Mouse (Mus musculus) gastrocnemius, adult 2 months (tissue): Measurements from ENCODE around the gene Sparc. TPM values are rescaled to one million over a fixed set of nuclear protein-coding genes. Genes with fewer than 3 reads are reported as not detected.
A peak's percentile ranks its signal among the peaks of the same experiment; 100 is the strongest.
"Not testable (repeated sequence)": the region's sequence is repeated elsewhere in the genome, so short reads cannot be mapped to it uniquely, and the experiment has no call there.

Experiments used
- DNase-seq: peaks from one replicate; pipeline ENCODE4 v3.0.0; 2022
- H3K27ac ChIP-seq: fragments of 200-600 bp; 2 replicates; pipeline ENCODE4 v1.8.1; 2022; ENCODE audit warnings: mild to moderate bottlenecking
- H3K4me3 ChIP-seq: fragments of 200-600 bp; 2 replicates; pipeline ENCODE4 v1.8.1; 2022; ENCODE audit warnings: mild to moderate bottlenecking, moderate library complexity
- CTCF ChIP-seq: fragments of 200-600 bp; IDR thresholded peaks from 2 replicates; pipeline ENCODE4 v1.8.1; 2022; ENCODE audit warnings: antibody characterized with exemption, mild to moderate bottlenecking, moderate library complexity
- intact Hi-C: fragments of 180-260 bp; cut with DNase I; formaldehyde crosslinking; loops from one replicate; pipeline ENCODE4 v1.15.1; 2025
- total RNA-seq, 2 experiments: library from RNA; stranded (reverse); gene quantifications; 2 replicates each; pipeline ENCODE4 v1.2.3; 2021

The Sparc gene
- total RNA-seq, 2 experiments from 2014 or later, result 276 to 473 TPM

DNA sequence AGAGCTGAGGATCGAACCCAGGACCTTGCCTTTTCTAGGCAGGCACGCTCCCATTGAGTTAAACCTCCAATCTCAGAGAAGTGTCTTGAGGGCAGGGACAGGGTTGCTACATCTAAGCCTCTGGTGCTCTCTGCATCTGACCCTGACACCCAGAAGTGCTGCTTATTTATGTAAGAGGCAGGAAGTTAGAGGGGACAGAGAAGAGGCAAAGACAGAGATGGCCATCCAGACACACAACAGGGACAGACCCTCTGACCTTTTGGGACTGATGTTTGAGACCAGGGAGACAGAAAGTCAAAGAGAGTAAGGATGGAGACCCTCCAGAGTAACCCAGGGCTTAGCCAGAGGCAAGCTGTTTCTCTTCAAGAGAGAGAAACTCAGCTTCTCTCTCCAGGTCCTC, 7.0 kb upstream of the Sparc start:
- Histone ChIP-seq H3K27ac (peak overlapping the region; percentile 24; the same call in 1 of the 2 replicates), H3K4me3 (no peak overlapping the region)
- intact Hi-C loops, result loop anchor here (5.0 kb wide), 1 partner anchor 38 kb away; no protein-coding TSS in a partner anchor
- no peak for DNase-seq
- TF ChIP-seq CTCF, result no peak

DNA sequence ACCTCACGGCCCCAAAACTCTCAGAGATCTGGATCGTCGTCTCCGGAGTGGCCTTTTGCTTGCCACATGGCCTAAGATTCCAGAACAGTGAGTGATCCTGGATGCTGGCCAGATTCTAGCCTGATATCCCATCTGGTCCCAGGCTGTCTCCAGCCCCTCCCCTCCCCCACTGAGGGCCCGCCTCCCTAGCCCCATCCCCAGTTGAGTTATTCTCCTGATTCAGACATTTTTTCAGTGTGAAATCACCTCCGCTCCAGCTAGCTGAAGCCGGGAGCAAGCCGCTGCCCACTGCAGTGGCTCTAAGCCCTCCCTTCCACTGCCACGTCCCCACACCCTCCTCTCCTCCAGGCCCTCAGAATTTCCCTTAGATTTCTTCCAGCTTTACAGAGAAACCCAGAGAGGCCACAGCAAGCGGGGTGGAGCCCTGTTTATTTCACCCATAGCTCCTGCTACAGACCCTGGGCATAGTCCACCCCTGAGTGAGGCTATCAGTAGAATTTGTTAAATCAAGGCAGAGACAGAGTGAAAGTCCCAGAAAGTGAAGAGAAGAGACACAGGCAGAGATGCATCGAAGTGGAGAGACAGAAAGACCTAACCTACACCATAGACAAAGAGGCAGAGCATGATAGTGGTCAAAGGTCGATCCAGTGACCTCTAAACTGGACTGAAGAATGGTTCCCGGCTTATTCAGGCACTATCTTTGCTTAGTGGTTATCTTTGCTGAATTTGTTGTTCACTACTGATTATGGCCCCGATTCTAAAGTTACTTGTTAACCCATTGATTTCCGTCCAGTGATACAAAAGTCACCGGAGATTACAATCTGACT, 5.4 kb upstream of the Sparc start:
- H3K4me3 ChIP-seq, result peak overlapping the region; percentile 15; the same call in 1 of the 2 replicates
- peak; percentile 94 for DNase-seq
- TF ChIP-seq CTCF, result no peak
- peak overlapping the region; percentile 88 for H3K27ac ChIP-seq
- intact Hi-C loops, result loop anchor here (5.0 kb wide), 1 partner anchor 36 kb away; no protein-coding TSS in a partner anchor

DNA sequence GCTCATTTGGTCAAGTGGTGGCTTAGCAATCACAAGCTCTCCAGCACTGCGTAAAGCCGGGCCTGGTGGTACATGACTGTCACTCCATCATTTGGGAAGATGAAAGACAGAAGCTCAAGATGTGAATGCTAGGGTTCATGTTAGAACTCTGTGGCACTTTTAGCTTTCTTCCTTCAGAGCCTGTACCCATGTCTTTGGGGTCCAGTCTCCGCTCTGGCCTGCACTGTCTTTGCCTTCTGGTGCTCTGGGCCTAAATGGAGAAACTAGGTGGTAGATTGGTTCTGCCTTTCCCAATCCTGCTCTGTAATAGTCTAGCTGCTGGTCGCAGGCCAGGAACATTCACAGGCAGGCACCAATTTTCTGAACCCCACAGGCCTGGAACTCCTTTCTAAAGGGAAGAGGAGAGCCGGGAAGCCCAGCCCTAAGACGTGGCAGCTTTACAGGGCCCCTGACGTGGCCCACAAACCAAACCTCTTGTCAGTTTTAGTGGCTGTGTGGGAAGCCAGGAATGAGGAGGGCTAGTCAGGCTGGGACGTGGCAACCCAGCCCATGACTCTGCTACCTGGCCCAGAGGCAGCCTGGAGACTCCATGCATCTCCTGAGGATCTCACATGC, 1.9 kb upstream of the Sparc start:
- Histone ChIP-seq H3K4me3 (no peak overlapping the region), H3K27ac (peak overlapping the region; percentile 71)
- intact Hi-C loops, result loop anchor here (5.0 kb wide), 1 partner anchor 33 kb away; no protein-coding TSS in a partner anchor
- DNase-seq, result peak; percentile 69
- TF ChIP-seq CTCF, result no peak

DNA sequence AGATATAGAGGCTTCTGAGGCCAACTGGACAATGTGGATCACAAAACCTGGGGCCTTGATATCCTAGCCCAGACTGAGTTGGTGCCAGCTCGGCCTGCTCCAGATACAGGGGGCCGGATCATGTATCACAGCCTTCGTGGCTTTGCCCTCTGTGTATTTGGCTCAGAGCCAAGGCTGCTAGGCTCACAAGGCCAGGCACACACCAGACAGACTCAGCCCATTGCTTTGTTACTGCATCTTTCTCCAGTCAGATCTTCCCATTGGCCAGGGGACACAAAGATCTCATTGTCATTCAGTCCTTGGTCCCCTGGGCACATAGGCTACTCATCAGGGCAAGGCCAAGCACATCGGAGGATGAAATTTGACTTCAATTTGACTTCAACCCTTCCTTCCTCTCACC, 773 bp upstream of the Sparc start:
- Histone ChIP-seq H3K27ac (peak overlapping the region; percentile 71), H3K4me3 (no peak overlapping the region)
- no peak for TF ChIP-seq CTCF
- peak; percentile 81 for DNase-seq
- intact Hi-C loops, result no loop called here

DNA sequence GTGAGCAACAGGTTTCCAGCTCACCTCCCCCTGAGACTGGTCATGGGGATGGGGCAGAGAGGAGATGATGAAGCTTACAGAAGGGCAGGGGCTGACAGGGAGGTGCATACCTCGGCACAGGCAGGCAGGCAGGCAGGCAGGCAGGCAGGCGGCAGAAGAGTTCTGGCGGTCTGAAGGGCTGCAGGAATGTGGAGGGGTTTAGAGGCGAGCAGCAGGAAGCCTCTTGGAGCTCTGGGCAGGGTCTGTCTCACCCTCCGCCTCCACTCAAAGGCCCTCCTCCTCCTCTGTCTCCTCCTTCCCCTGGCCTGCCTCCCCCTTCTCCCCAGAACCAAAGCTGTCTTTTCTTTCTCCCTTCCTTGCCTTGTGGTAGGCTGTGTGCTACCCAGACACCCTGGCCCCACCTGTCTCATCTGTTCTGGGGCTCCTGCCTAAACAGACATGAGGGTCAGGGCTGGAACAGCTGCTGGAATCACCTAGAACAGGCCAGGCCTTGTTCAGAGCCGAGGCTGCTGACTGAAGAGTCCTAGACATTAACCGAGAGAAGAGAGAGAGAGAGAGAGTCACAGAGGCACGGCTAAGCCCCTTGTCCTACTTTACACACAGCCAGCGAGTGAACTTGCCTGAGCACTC, 3.2 kb downstream of the Sparc start:
- DNase-seq, result peak; percentile 87
- Histone ChIP-seq H3K27ac (peak overlapping the region; percentile 97), H3K4me3 (peak overlapping the region; percentile 81)
- TF ChIP-seq CTCF, result no peak
- intact Hi-C loops, result no loop called here

DNA sequence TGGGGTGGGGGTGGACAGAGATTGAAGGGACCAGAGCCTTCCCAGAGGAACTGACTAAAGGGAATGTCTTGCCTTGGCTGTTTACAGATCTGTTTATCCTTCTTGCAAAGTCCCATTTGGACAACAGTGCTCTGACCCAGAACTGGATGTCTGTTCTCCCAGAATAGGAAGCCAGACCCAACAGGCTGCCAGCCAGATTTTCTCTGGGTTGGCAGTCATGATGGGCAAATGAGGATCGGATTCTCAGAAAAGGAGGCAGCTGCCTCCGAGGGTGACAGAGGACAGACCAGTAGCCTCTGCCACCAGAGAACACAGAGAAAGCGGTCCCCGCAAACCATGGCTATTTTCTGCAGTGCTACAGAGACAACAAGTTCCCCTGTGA, 3.7 kb downstream of the Sparc start:
- intact Hi-C loops, result no loop called here
- peak overlapping the region; percentile 97 for H3K27ac ChIP-seq
- peak overlapping the region; percentile 81 for H3K4me3 ChIP-seq
- DNase-seq, result peak; percentile 88
- TF ChIP-seq CTCF, result no peak

DNA sequence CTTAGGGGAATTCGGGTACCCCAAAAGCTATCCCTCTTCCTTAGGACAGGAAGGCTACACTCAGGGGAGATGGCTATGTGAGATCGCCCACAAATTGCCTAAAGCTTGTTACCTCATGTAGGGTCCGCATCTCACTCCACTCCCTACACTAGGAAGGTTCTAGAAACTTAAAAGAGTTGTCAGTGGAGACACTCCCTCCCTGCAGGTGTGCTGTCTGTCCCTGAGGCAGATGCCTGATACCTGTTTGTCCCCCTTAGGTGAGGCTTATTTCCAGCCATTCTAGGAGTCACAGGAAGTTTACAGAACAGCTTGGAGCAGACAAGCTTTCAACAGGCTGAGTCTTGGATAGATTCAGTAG, 4.3 kb downstream of the Sparc start:
- no peak for DNase-seq
- Histone ChIP-seq H3K27ac (peak overlapping the region; percentile 97), H3K4me3 (peak overlapping the region; percentile 81)
- intact Hi-C loops, result no loop called here
- TF ChIP-seq CTCF, result no peak

DNA sequence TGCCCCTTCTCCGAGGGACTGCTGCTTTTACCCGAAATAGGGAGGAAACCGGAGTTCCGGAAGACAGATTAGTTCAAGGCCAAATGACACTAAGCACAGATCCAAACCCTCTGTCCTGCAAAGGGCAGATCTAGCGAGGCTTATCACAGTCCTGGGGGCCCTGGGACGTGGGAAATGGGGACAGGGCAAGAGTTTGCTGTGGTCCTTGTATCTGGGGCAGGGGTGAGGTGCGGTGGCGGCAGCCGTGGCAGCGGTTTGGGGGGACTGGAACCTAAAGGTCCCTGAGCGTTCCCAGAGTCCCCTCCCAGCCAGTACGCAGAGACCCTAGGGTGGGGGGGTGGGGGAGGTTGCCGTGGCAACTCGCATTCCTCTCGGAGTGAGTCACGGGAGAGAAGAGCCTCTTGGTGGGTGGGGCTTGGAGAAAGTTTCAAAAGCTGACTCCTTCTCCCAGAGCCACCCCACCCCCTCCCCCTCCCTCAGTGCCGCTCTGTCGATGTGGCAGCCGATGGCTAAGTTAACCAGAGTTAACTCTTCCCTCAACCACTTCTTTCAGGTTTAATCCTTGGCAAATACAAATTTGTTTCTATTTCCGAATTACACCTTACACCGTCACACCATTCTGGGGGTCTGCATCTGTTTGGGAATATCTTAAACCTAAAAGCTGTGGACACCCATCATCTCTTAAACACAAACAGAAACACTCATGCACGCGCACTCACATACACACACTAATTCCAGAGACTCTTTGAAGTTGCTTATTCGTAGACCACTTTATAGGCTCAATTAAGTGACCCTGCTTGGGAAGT, 4.9 kb downstream of the Sparc start:
- peak; percentile 74 for DNase-seq
- intact Hi-C loops, result no loop called here
- no peak for TF ChIP-seq CTCF

DNA sequence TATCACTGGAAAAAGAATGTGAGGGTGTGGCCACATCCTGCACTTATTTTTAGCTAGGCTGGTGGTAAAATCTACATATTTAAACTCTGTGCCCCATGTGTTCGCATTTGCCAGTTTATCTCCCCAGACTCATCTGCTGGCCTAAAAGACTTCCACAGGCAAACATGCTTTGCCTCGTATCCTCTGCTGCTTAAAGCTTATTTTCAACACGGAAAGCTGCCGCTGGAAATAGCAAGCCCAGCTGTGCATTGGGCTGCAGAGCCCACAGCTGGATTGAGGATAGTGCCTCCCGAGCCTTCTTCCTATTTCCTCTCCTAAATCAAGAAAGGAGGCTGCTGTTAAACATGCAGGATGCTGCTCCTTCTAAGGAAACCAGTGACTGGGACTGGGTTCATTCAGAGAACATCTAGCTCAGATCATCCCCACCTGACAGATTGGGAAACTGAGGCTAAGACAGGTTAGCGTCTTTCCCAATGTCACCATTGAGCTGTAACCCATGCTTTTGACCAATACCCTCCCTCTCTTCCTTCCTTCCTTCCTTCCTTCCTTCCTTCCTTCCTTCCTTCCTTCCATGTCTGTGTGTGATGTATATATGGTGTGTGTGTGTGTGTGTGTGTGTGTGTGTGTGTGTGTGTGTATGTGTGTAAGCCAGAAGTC, 6.2 kb downstream of the Sparc start:
- Histone ChIP-seq H3K27ac (peak overlapping the region; percentile 97), H3K4me3 (peak overlapping the region; percentile 81)
- DNase-seq, result no peak
- intact Hi-C loops, result no loop called here
- TF ChIP-seq CTCF, result no peak

More for the DNA sequence above, 4.9 kb downstream of the Sparc start:
- Histone ChIP-seq H3K27ac (peak overlapping the region; percentile 97), H3K4me3 (peak overlapping the region; percentile 81)

DNA sequence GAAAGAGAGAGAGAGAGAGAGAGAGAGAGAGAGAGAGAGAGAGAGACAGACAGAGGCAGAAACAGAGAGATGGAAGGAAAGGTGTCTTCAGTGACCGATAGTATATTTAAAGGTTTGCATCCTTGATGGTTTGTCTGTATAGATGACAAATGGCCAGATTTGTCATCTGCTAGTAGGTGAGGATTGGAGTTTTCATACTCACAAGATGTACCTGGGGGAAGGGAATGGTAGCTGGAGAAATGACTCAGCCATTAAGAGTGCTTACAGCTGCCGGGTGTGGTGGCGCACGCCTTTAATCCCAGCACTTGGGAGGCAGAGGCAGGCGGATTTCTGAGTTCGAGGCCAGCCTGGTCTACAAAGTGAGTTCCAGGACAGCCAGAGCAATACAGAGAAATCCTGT, 7.3 kb downstream of the Sparc start:
- H3K27ac ChIP-seq, result peak overlapping the region; percentile 97
- peak overlapping the region; percentile 81 for H3K4me3 ChIP-seq
- DNase-seq, intact Hi-C loops: not testable (repeated sequence)

DNA sequence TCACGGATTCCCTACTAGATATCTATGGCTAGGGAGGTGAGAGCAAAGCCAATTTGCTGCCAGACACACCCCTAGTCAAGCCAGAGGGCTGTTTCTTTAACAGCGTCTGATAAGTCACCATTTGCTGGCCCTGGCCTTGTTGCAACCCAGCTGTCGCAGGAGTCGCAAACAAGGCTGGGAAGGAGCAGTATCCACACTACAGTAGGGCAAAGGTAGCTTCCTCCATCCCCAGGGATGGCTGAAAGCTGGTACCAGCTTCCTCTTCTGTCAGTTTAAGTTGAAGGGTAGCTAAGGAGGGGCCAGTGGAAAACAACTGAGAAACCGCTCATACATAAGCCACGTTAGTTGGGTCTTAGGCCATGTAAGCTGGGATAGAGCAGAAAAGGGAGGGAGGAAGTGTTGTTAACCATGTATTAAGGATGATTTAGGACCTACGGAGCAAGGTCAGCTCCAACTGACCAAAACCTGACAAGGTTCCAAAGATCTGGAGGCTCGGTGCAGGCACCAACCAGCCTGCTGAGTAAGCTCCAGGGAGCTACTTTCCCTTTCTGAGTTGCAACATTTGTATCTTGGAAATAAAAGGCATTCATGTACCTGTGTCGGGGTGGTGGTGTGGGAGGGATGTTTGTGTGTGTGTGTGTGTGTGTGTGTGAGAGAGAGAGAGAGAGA, 7.8 kb downstream of the Sparc start:
- Histone ChIP-seq H3K4me3 (peak overlapping the region; percentile 81), H3K27ac (peak overlapping the region; percentile 85)
- TF ChIP-seq CTCF, result no peak
- intact Hi-C loops, result no loop called here
- no peak for DNase-seq
